Comparison of ENCODE assay signal across 16 mouse cellular contexts in the genomic region with DNA sequence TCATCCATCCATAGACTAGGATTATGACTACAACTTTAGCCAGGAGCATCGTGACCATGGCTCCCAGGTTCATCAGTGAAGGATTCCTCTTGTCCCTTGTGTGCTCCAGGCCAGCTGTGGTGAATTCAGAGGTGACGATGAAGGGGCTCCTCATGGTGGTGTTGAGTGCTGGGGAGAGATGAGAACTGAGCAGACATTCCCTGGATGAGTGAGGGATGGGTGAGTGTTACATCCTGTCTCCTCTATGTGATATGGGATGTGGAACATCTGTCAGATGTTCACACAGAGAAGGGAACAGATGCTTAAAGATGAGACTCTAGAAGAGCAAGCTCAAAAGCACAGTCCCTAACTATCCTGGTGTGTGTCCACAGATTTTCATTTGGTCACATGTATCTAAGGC. TPM values are rescaled to one million over a fixed set of nuclear protein-coding genes. Genes with fewer than 3 reads are reported as not detected.
"Had no signal": no experiment of that assay in that cellular context is flagged by ENCODE, and none has a peak within 500 bp of the region (broad histone marks: within the 10 kb centered on the region; RNA-seq: fewer than 3 reads in every experiment).

No protein-coding gene starts in this region.

RNA-seq across cellular contexts. Expression of a gene that starts 3.0 kb away (rescaled TPM):
- polyA plus RNA-seq: embryonic facial prominence, embryonic 10.5 days; embryonic facial prominence, embryonic 11.5 days; embryonic facial prominence, embryonic 13.5 days; erythroblast, embryonic 14.5 days; forebrain, embryonic 10.5 days; forebrain, embryonic 11.5 days; forebrain, embryonic 12.5 days; forebrain, embryonic 13.5 days; forebrain, embryonic 14.5 days; forebrain, embryonic 15.5 days; forebrain, embryonic 16.5 days; forebrain, postnatal 0 days had no signal

RNA-seq across cellular contexts. Expression of a gene that starts 10.7 kb away (rescaled TPM):
- polyA plus RNA-seq: cerebellum, adult 2 months; cortical plate, adult 2 months; embryonic facial prominence, embryonic 11.5 days; embryonic facial prominence, embryonic 13.5 days; erythroblast, embryonic 14.5 days; forebrain, embryonic 10.5 days; forebrain, embryonic 11.5 days; forebrain, embryonic 12.5 days; forebrain, embryonic 13.5 days; forebrain, embryonic 14.5 days; forebrain, embryonic 15.5 days; forebrain, embryonic 16.5 days; forebrain, postnatal 0 days had no signal

RNA-seq across cellular contexts. Expression of a gene that starts 32.5 kb away (rescaled TPM):
- polyA plus RNA-seq: erythroblast, embryonic 14.5 days; forebrain, embryonic 16.5 days had no signal

RNA-seq across cellular contexts. Expression of a gene that starts 52.8 kb away (rescaled TPM):
- polyA plus RNA-seq: embryonic facial prominence, embryonic 10.5 days; embryonic facial prominence, embryonic 11.5 days; embryonic facial prominence, embryonic 12.5 days; embryonic facial prominence, embryonic 13.5 days; embryonic facial prominence, embryonic 14.5 days; erythroblast, embryonic 14.5 days; forebrain, embryonic 10.5 days; forebrain, embryonic 11.5 days; forebrain, embryonic 12.5 days; forebrain, embryonic 13.5 days; forebrain, embryonic 14.5 days; forebrain, embryonic 15.5 days; forebrain, embryonic 16.5 days; forebrain, postnatal 0 days had no signal
